Mouse (Mus musculus) liver, postnatal 0 days (tissue): Measurements from ENCODE around the gene Hist1h2bf. TPM values are rescaled to one million over a fixed set of nuclear protein-coding genes. Genes with fewer than 3 reads are reported as not detected.

Experiments
- ATAC-seq: fragments of 200-750 bp; cut with Nextera tagmentation; 2 replicates; pipeline ENCODE4 v1.8.0; 2017; ENCODE audit warnings: mild to moderate bottlenecking, moderate library complexity
- DNase-seq: peaks from one replicate; pipeline ENCODE4 v3.0.0-alpha.2; 2016
- H3K27ac ChIP-seq: fragments of 300-500 bp; sonication (generic); 2 replicates; pipeline ENCODE4 v1.5.1; 2014; ENCODE audit warnings: antibody characterized with exemption, moderate library complexity, mild to moderate bottlenecking, low read depth
- H3K27me3 ChIP-seq: fragments of 300-500 bp; sonication (generic); 2 replicates; pipeline ENCODE4 v1.6.1; 2014; ENCODE audit warnings: low read length, control low read depth, mixed read lengths; ENCODE audit not compliant: insufficient read depth
- H3K36me3 ChIP-seq: fragments of 300-500 bp; sonication (generic); replicated peaks from 2 replicates; pipeline ENCODE4 v1.6.1; 2014; ENCODE audit warnings: mild to moderate bottlenecking, control low read depth, low read length, moderate library complexity, mixed read lengths; ENCODE audit not compliant: insufficient read depth
- H3K4me1 ChIP-seq: fragments of 300-500 bp; sonication (generic); 2 replicates; pipeline ENCODE4 v1.6.1; 2014; ENCODE audit warnings: antibody characterized with exemption, mild to moderate bottlenecking, control low read depth; ENCODE audit not compliant: insufficient read depth
- H3K4me2 ChIP-seq: fragments of 300-500 bp; sonication (generic); 2 replicates; pipeline ENCODE4 v1.6.1; 2014; ENCODE audit warnings: low read depth, mild to moderate bottlenecking, low read length, moderate library complexity, mixed read lengths
- H3K4me3 ChIP-seq: fragments of 300-500 bp; sonication (generic); 2 replicates; pipeline ENCODE4 v1.5.1; 2014; ENCODE audit warnings: low read depth, low read length
- H3K9ac ChIP-seq: fragments of 300-500 bp; sonication (generic); replicated peaks from 2 replicates; pipeline ENCODE4 v1.6.1; 2014; ENCODE audit warnings: mild to moderate bottlenecking, moderate library complexity
- H3K9me3 ChIP-seq: fragments of 300-500 bp; sonication (generic); 2 replicates; pipeline ENCODE4 v1.6.1; 2016; ENCODE audit warnings: mild to moderate bottlenecking, control low read depth, low read length, mixed read lengths
- CTCF ChIP-seq: sonication (generic); IDR thresholded peaks from 2 replicates; pipeline ENCODE4 v1.5.1; 2016; ENCODE audit warnings: antibody characterized with exemption, low read depth
- EP300 ChIP-seq: IDR thresholded peaks from 2 replicates; pipeline ENCODE4 v1.6.1; 2016; ENCODE audit warnings: antibody characterized with exemption, low read depth, mild to moderate bottlenecking
- WGBS: fragments of 180-500 bp; shearing (Covaris S2); extraction: QIAGEN DNeasy Blood & Tissue Kit; methylation state at CpG from one replicate; pipeline ENCODE4 v1.1.7; 2014; ENCODE audit not compliant: insufficient replicate concordance; 5-methylcytosine and 5-hydroxymethylcytosine counted together
- microRNA-seq: library from miRNA; unstranded; fragments of <30 nt; microRNA quantifications from one replicate; pipeline ENCODE4, GENCODE M21; 2016
- polyA plus RNA-seq: library from polyadenylated mRNA; unstranded; fragments of >200 nt; fragmentation: Nextera tagmentation; extraction: Ambion mirVana; gene quantifications from 2 replicates; pipeline ENCODE4 v1.2.1, GENCODE M21; 2015

Hist1h2bf gene
- polyA plus RNA-seq, 1 experiment from 2014 or later = 5.8 TPM

DNA sequence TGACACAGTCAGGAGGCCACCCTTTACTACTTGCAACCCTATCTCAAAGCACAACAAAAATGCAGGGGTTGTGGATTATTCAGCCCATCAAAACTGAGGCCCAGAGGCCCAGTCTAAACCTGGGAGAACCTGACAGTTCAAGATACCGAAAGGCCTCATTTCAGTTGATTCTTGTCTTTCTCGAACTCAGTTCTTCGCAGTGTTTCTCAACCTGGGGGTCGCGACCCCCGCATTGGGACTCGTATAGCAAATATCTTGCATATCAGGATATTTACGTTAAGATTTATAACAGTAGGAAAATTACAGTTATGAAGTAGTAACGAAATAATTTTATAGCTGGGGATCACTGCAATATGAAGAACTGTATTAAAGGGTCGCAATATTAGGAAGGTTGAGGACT is 48.1 kb downstream of the Hist1h2bf start:
- peak overlapping the region; percentile 73 for H3K4me2 ChIP-seq
- TF ChIP-seq CTCF = no peak
- TF ChIP-seq EP300 = no peak
- ATAC-seq (no peak), DNase-seq (peak; percentile 25)
- WGBS = 3% methylated on average over 10 of the region's 10 CpGs
- no peaks in the 10 kb centered on the region for H3K36me3 ChIP-seq
- H3K27ac ChIP-seq = no peak overlapping the region
- H3K27me3 ChIP-seq = no peaks in the 10 kb centered on the region
- H3K9ac ChIP-seq = peak overlapping the region; percentile 12; the same call in 1 of the 2 replicates
- H3K9me3 ChIP-seq = no peaks in the 10 kb centered on the region
- H3K4me3 ChIP-seq = peak overlapping the region; percentile 44
- peaks cover 12% of the 10 kb centered on the region for H3K4me1 ChIP-seq

DNA sequence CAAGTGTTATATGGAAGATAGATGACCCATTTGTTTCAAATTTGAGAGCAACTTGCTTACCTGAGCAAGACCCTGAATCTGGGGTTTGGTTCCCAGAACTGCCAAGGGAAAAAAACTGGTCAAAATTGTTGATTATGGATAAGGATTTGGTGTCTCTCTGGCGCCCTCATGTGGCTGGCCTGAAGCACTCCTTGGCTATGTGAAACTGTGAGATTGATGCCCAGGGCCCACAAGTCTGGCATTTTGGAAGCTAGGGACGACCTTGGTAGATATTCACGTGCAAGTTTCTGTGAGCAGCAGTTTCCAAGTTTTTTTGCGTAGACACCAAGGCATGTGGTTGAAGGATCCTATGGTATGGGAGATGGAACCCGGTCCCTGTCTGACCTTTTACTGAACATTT is 49.3 kb downstream of the Hist1h2bf start:
- Histone ChIP-seq H3K9ac (no peak overlapping the region), H3K4me1 (peaks cover 9% of the 10 kb centered on the region)
- 13% methylated on average over 5 of the region's 5 CpGs for WGBS

DNA sequence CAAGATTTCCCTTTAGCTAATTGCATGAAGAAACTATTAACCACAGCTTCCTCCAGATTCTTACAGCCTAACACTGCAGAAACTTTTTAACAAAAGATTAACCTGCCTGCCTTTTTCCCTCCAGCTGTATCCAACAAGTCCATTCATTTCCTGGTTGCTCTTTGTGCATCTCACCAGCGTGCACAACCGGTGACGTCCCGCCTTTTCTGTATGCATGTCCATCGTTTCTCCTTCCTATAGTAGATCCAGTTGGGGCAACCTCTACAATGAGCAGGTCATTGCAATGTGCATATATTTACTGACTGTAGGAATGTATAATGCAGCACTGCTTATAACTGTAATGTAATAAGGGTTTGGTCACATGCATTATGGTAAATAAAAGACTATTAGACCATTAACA is 50.0 kb downstream of the Hist1h2bf start:
- H3K36me3 ChIP-seq = no peaks in the 10 kb centered on the region
- 54% methylated on average over 5 of the region's 5 CpGs for WGBS
- DNase-seq (no peak), ATAC-seq (no peak)
- no peaks in the 10 kb centered on the region for H3K27me3 ChIP-seq
- H3K4me1 ChIP-seq = peaks cover 12% of the 10 kb centered on the region
- no peak overlapping the region for H3K9ac ChIP-seq
- H3K9me3 ChIP-seq = no peaks in the 10 kb centered on the region
- H3K4me2 ChIP-seq = no peak overlapping the region
- TF ChIP-seq EP300 = no peak
- no peak for TF ChIP-seq CTCF
- no peak overlapping the region for H3K27ac ChIP-seq
- H3K4me3 ChIP-seq = no peak overlapping the region

More for the DNA sequence above, 49.3 kb downstream of the Hist1h2bf start:
- Histone ChIP-seq H3K36me3 (no peaks in the 10 kb centered on the region), H3K27me3 (no peaks in the 10 kb centered on the region), H3K4me3 (no peak overlapping the region), H3K4me2 (no peak overlapping the region), H3K27ac (no peak overlapping the region), H3K9me3 (no peaks in the 10 kb centered on the region)
- DNase-seq (peak; percentile 89), ATAC-seq (peak; percentile 41)
- TF ChIP-seq EP300 (no peak), CTCF (peak; percentile 95)

Small RNA genes within 50 kb of the gene (microRNA-seq; reads per million reads assigned to microRNA genes)
- gene Gm44297 (not detected), gene Gm44359 (not detected), gene Gm44394 (not detected)

Other genes with a start within 250 kb of the Hist1h2bf start
- 7.4 and 9.5 TPM in 2 replicates for gene Zfp322a, start 205.0 kb downstream of the Hist1h2bf start, polyA plus RNA-seq
- 4.3 and 4.8 TPM in 2 replicates for gene Abt1, start 150.3 kb downstream of the Hist1h2bf start, polyA plus RNA-seq
- gene Btn1a1, start 108.3 kb downstream of the Hist1h2bf start, polyA plus RNA-seq = 0.92 and 0.96 TPM in 2 replicates
- gene Btn2a2, start 85.3 kb downstream of the Hist1h2bf start, polyA plus RNA-seq = not detected in 2 replicates
- gene Hist1h4h, start 43.1 kb downstream of the Hist1h2bf start, polyA plus RNA-seq = 7.2 and 7.5 TPM in 2 replicates
- gene Hist1h2af, start 40.3 kb downstream of the Hist1h2bf start, polyA plus RNA-seq = 9.7 and 9.8 TPM in 2 replicates
- 3.7 and 6.3 TPM in 2 replicates for gene Hist1h3g, start 38.8 kb downstream of the Hist1h2bf start, polyA plus RNA-seq
- 0.58 and 0.64 TPM in 2 replicates for gene Hist1h2bh, start 30.8 kb downstream of the Hist1h2bf start, polyA plus RNA-seq
- 1.3 and 1.5 TPM in 2 replicates for gene Hist1h3f, start 30.1 kb downstream of the Hist1h2bf start, polyA plus RNA-seq
- gene Hist1h4f, start 22.5 kb downstream of the Hist1h2bf start, polyA plus RNA-seq = 1.1 and 1.2 TPM in 2 replicates
- gene Hist1h1d, start 20.9 kb downstream of the Hist1h2bf start, polyA plus RNA-seq = 0.43 and 0.51 TPM in 2 replicates
- gene Hist1h3e, start 11.8 kb downstream of the Hist1h2bf start, polyA plus RNA-seq = 3.6 and 4.6 TPM in 2 replicates
- gene Hist1h2ae, start 3.0 kb downstream of the Hist1h2bf start, polyA plus RNA-seq = 62.4 and 66.0 TPM in 2 replicates
- gene Hist1h2bg, start 2.8 kb downstream of the Hist1h2bf start, polyA plus RNA-seq = 6.1 and 7.8 TPM in 2 replicates
- gene Hist1h2ad, start 185 bp upstream of the Hist1h2bf start, polyA plus RNA-seq = 2.0 and 2.6 TPM in 2 replicates
- gene Hist1h3d, start 1.6 kb upstream of the Hist1h2bf start, polyA plus RNA-seq = 4.7 and 5.8 TPM in 2 replicates
- gene Hist1h4d, start 7.4 kb upstream of the Hist1h2bf start, polyA plus RNA-seq = 89.1 and 94.3 TPM in 2 replicates
- 0.49 and 0.51 TPM in 2 replicates for gene Hist1h2be, start 46.9 kb upstream of the Hist1h2bf start, polyA plus RNA-seq
- gene Hist1h1e, start 48.4 kb upstream of the Hist1h2bf start, polyA plus RNA-seq = 13.3 and 16.0 TPM in 2 replicates
- gene Hist1h2ac, start 109.8 kb upstream of the Hist1h2bf start, polyA plus RNA-seq = 0.86 and 0.88 TPM in 2 replicates
- 168 and 180 TPM in 2 replicates for gene Hist1h2bc, start 110.0 kb upstream of the Hist1h2bf start, polyA plus RNA-seq
- gene Hist1h1t, start 121.6 kb upstream of the Hist1h2bf start, polyA plus RNA-seq = not detected in 2 replicates
- 6.2 and 6.5 TPM in 2 replicates for gene Hist1h4c, start 124.3 kb upstream of the Hist1h2bf start, polyA plus RNA-seq
- gene Hfe, start 136.7 kb upstream of the Hist1h2bf start, polyA plus RNA-seq = 24.0 and 25.1 TPM in 2 replicates
- gene Hist1h1c, start 164.6 kb upstream of the Hist1h2bf start, polyA plus RNA-seq = 69.6 and 74.1 TPM in 2 replicates
- 2.8 and 3.5 TPM in 2 replicates for gene Hist1h3c, start 171.4 kb upstream of the Hist1h2bf start, polyA plus RNA-seq
- 1.6 and 2.7 TPM in 2 replicates for gene Hist1h2bb, start 172.5 kb upstream of the Hist1h2bf start, polyA plus RNA-seq
- gene Hist1h2ab, start 176.9 kb upstream of the Hist1h2bf start, polyA plus RNA-seq = 46.5 and 47.4 TPM in 2 replicates
- 10.2 and 16.0 TPM in 2 replicates for gene Hist1h3b, start 178.1 kb upstream of the Hist1h2bf start, polyA plus RNA-seq
- 2.5 and 3.2 TPM in 2 replicates for gene Hist1h4b, start 182.8 kb upstream of the Hist1h2bf start, polyA plus RNA-seq
- 0.40 and 0.49 TPM in 2 replicates for gene Hist1h4a, start 187.0 kb upstream of the Hist1h2bf start, polyA plus RNA-seq
- gene Hist1h3a, start 188.2 kb upstream of the Hist1h2bf start, polyA plus RNA-seq = 6.1 and 7.5 TPM in 2 replicates
- 2.8 and 4.6 TPM in 2 replicates for gene Hist1h1a, start 189.5 kb upstream of the Hist1h2bf start, polyA plus RNA-seq
- gene Trim38, start 195.7 kb upstream of the Hist1h2bf start, polyA plus RNA-seq = not detected in 2 replicates
- 37.0 and 39.8 TPM in 2 replicates for gene Slc17a2, start 232.8 kb upstream of the Hist1h2bf start, polyA plus RNA-seq